Mouse (Mus musculus) liver, embryonic 15.5 days (tissue): ENCODE measurements around the gene Anxa6. TPM values are rescaled to one million over a fixed set of nuclear protein-coding genes. Genes with fewer than 3 reads are reported as not detected.

ENCODE experiments used
- ATAC-seq: fragments of 200-750 bp; cut with Nextera tagmentation; 2 replicates; pipeline ENCODE4 v1.8.0; 2017; ENCODE audit warnings: moderate number of reproducible peaks, mild to moderate bottlenecking, moderate library complexity; ENCODE audit not compliant: insufficient read depth
- H3K27ac ChIP-seq: fragments of 300-500 bp; sonication (generic); replicated peaks from 2 replicates; pipeline ENCODE4 v1.5.1; 2015; ENCODE audit warnings: mild to moderate bottlenecking, inconsistent platforms
- H3K27me3 ChIP-seq: fragments of 300-500 bp; sonication (generic); 2 replicates; pipeline ENCODE4 v1.6.1; 2015; ENCODE audit warnings: mild to moderate bottlenecking, inconsistent platforms
- H3K36me3 ChIP-seq: fragments of 300-500 bp; sonication (generic); replicated peaks from 2 replicates; pipeline ENCODE4 v1.6.1; 2015; ENCODE audit warnings: moderate library complexity, mild to moderate bottlenecking, inconsistent platforms
- H3K4me1 ChIP-seq: fragments of 300-500 bp; sonication (generic); replicated peaks from 2 replicates; pipeline ENCODE4 v1.6.1; 2015; ENCODE audit warnings: inconsistent platforms
- H3K4me2 ChIP-seq: fragments of 300-500 bp; sonication (generic); 2 replicates; pipeline ENCODE4 v1.6.1; 2015; ENCODE audit warnings: moderate library complexity, mild to moderate bottlenecking, inconsistent platforms
- H3K4me3 ChIP-seq: fragments of 300-500 bp; sonication (generic); replicated peaks from 2 replicates; pipeline ENCODE4 v1.5.1; 2015; ENCODE audit warnings: mild to moderate bottlenecking, inconsistent platforms
- H3K9ac ChIP-seq: fragments of 300-500 bp; sonication (generic); 2 replicates; pipeline ENCODE4 v1.6.1; 2015; ENCODE audit warnings: moderate library complexity, mild to moderate bottlenecking, inconsistent platforms
- H3K9me3 ChIP-seq: fragments of 300-500 bp; sonication (generic); replicated peaks from 2 replicates; pipeline ENCODE4 v1.6.1; 2016; ENCODE audit warnings: inconsistent platforms
- whole genome bisulfite sequencing: fragments of 180-500 bp; shearing (Covaris S2); methylation state at CpG from one replicate; pipeline ENCODE4 v1.1.7; 2015; ENCODE audit warnings: mixed read lengths; ENCODE audit not compliant: insufficient replicate concordance; 5-methylcytosine and 5-hydroxymethylcytosine counted together
- polyA plus RNA-seq: library from polyadenylated mRNA; unstranded; fragments of >200 nt; fragmentation: Nextera tagmentation; extraction: Ambion mirVana; gene quantifications from 2 replicates; pipeline ENCODE4 v1.2.1, GENCODE M21; 2015

Gene Anxa6
- polyA plus RNA-seq, 1 experiment from 2014 or later = 54.2 TPM

GRCm38 (mm10) chr11:55017201-55017600, 16.0 kb downstream of the Anxa6 start:
- no peak for ATAC-seq

GRCm38 (mm10) chr11:55016758-55017157, 16.5 kb downstream of the Anxa6 start:
- ATAC-seq = no peak
- 48% methylated on average over 1 of the region's 1 CpGs for WGBS
- no peak overlapping the region for H3K27ac ChIP-seq

More at GRCm38 (mm10) chr11:55017201-55017600, 16.0 kb downstream of the Anxa6 start:
- no peak overlapping the region for H3K27ac ChIP-seq
- no peak overlapping the region for H3K4me3 ChIP-seq
- peaks cover 38% of the 10 kb centered on the region for H3K4me1 ChIP-seq
- no peaks in the 10 kb centered on the region for H3K9me3 ChIP-seq
- no peaks in the 10 kb centered on the region for H3K27me3 ChIP-seq
- no peak overlapping the region for H3K9ac ChIP-seq
- WGBS = 66% methylated on average over 2 of the region's 2 CpGs
- peaks cover 19% of the 10 kb centered on the region; the same call in 1 of the 2 replicates for H3K36me3 ChIP-seq
- H3K4me2 ChIP-seq = no peak overlapping the region

GRCm38 (mm10) chr11:55015831-55016241, 17.4 kb downstream of the Anxa6 start:
- Histone ChIP-seq H3K4me1 (peaks cover 25% of the 10 kb centered on the region), H3K36me3 (peaks cover 26% of the 10 kb centered on the region; the same call in 1 of the 2 replicates), H3K4me2 (no peak overlapping the region), H3K4me3 (no peak overlapping the region), H3K27me3 (no peaks in the 10 kb centered on the region), H3K9me3 (no peaks in the 10 kb centered on the region), H3K27ac (no peak overlapping the region), H3K9ac (no peak overlapping the region)
- 68% methylated on average over 9 of the region's 9 CpGs for WGBS
- ATAC-seq = no peak

More at GRCm38 (mm10) chr11:55016758-55017157, 16.5 kb downstream of the Anxa6 start:
- Histone ChIP-seq H3K4me3 (no peak overlapping the region), H3K4me2 (no peak overlapping the region), H3K36me3 (peaks cover 19% of the 10 kb centered on the region; the same call in 1 of the 2 replicates), H3K9ac (no peak overlapping the region), H3K9me3 (no peaks in the 10 kb centered on the region), H3K27me3 (no peaks in the 10 kb centered on the region), H3K4me1 (peaks cover 33% of the 10 kb centered on the region)

- Histone ChIP-seq H3K9me3 (no peaks in the 10 kb centered on the region), H3K4me3 (no peak overlapping the region), H3K9ac (no peak overlapping the region), H3K27ac (no peak overlapping the region), H3K36me3 (peaks cover 32% of the 10 kb centered on the region; the same call in 1 of the 2 replicates), H3K4me2 (no peak overlapping the region), H3K4me1 (peaks cover 20% of the 10 kb centered on the region), H3K27me3 (no peaks in the 10 kb centered on the region)
- ATAC-seq = no peak
- WGBS = 72% methylated on average over 3 of the region's 3 CpGs
Observed at GRCm38 (mm10) chr11:55015264-55015663, 18.0 kb downstream of the Anxa6 start.

- Histone ChIP-seq H3K9ac (no peak overlapping the region), H3K4me1 (peaks cover 9% of the 10 kb centered on the region; the same call in 1 of the 2 replicates), H3K36me3 (peaks cover 46% of the 10 kb centered on the region; the same call in 1 of the 2 replicates), H3K9me3 (no peaks in the 10 kb centered on the region), H3K27me3 (no peaks in the 10 kb centered on the region), H3K4me2 (no peak overlapping the region), H3K27ac (no peak overlapping the region), H3K4me3 (no peak overlapping the region)
- 71% methylated on average over 6 of the region's 6 CpGs for WGBS
- peak; percentile 67 for ATAC-seq
Observed at GRCm38 (mm10) chr11:55013802-55014201, 19.4 kb downstream of the Anxa6 start.

- Histone ChIP-seq H3K9ac (no peak overlapping the region), H3K36me3 (peaks cover 46% of the 10 kb centered on the region), H3K4me2 (no peak overlapping the region), H3K27ac (no peak overlapping the region), H3K4me1 (peaks cover 11% of the 10 kb centered on the region), H3K27me3 (no peaks in the 10 kb centered on the region), H3K9me3 (no peaks in the 10 kb centered on the region), H3K4me3 (no peak overlapping the region)
- 0 out of 2 replicates have a peak, but pooled peaks have one; percentile 29 for ATAC-seq
- WGBS = 63% methylated on average over 5 of the region's 5 CpGs
Observed at GRCm38 (mm10) chr11:55012551-55013521, 20.4 kb downstream of the Anxa6 start.

GRCm38 (mm10) chr11:55011440-55011839, 21.8 kb downstream of the Anxa6 start:
- Histone ChIP-seq H3K27me3 (no peaks in the 10 kb centered on the region), H3K9ac (no peak overlapping the region), H3K4me2 (no peak overlapping the region), H3K9me3 (no peaks in the 10 kb centered on the region), H3K27ac (no peak overlapping the region), H3K36me3 (peaks cover 58% of the 10 kb centered on the region), H3K4me3 (no peak overlapping the region), H3K4me1 (peaks cover 11% of the 10 kb centered on the region)
- ATAC-seq = no peak
- WGBS = 56% methylated on average over 3 of the region's 3 CpGs

GRCm38 (mm10) chr11:55008230-55008629, 25.0 kb downstream of the Anxa6 start:
- peaks cover 2% of the 10 kb centered on the region; the same call in 1 of the 2 replicates for H3K4me1 ChIP-seq
- peaks cover 70% of the 10 kb centered on the region for H3K36me3 ChIP-seq
- H3K27ac ChIP-seq = no peak overlapping the region
- WGBS = 26% methylated on average over 6 of the region's 6 CpGs
- H3K4me3 ChIP-seq = no peak overlapping the region
- H3K4me2 ChIP-seq = no peak overlapping the region
- ATAC-seq = no peak
- H3K27me3 ChIP-seq = no peaks in the 10 kb centered on the region
- H3K9ac ChIP-seq = no peak overlapping the region
- no peaks in the 10 kb centered on the region for H3K9me3 ChIP-seq

GRCm38 (mm10) chr11:55005684-55006083, 27.6 kb downstream of the Anxa6 start:
- no peak overlapping the region for H3K27ac ChIP-seq
- ATAC-seq = no peak
- H3K4me3 ChIP-seq = no peak overlapping the region
- no peaks in the 10 kb centered on the region for H3K27me3 ChIP-seq
- H3K9me3 ChIP-seq = no peaks in the 10 kb centered on the region
- peaks cover 2% of the 10 kb centered on the region; the same call in 1 of the 2 replicates for H3K4me1 ChIP-seq
- peaks cover 76% of the 10 kb centered on the region for H3K36me3 ChIP-seq
- no peak overlapping the region for H3K4me2 ChIP-seq
- H3K9ac ChIP-seq = no peak overlapping the region
- WGBS = 67% methylated on average over 5 of the region's 5 CpGs

- Histone ChIP-seq H3K27ac (no peak overlapping the region), H3K9ac (no peak overlapping the region), H3K4me1 (peaks cover 2% of the 10 kb centered on the region; the same call in 1 of the 2 replicates), H3K36me3 (peaks cover 74% of the 10 kb centered on the region), H3K4me2 (no peak overlapping the region), H3K9me3 (no peaks in the 10 kb centered on the region), H3K27me3 (no peaks in the 10 kb centered on the region), H3K4me3 (no peak overlapping the region)
- no peak for ATAC-seq
- WGBS = 56% methylated on average over 7 of the region's 7 CpGs
Observed at GRCm38 (mm10) chr11:55004970-55005502, 28.2 kb downstream of the Anxa6 start.

GRCm38 (mm10) chr11:54998708-54999107, 34.5 kb downstream of the Anxa6 start:
- Histone ChIP-seq H3K9me3 (no peaks in the 10 kb centered on the region), H3K4me3 (no peak overlapping the region), H3K4me2 (no peak overlapping the region), H3K4me1 (no peaks in the 10 kb centered on the region), H3K9ac (no peak overlapping the region), H3K27me3 (no peaks in the 10 kb centered on the region), H3K27ac (no peak overlapping the region), H3K36me3 (peaks cover 58% of the 10 kb centered on the region)
- 52% methylated on average over 2 of the region's 2 CpGs for WGBS
- ATAC-seq = no peak
